Mouse (Mus musculus): ENCODE measurements around the gene Slit2. TPM values are rescaled to one million over a fixed set of nuclear protein-coding genes. Genes with fewer than 3 reads are reported as not detected.

Slit2 gene
- polyA plus RNA-seq, 1 experiment from 2014 or later = 4.6 TPM

DNA sequence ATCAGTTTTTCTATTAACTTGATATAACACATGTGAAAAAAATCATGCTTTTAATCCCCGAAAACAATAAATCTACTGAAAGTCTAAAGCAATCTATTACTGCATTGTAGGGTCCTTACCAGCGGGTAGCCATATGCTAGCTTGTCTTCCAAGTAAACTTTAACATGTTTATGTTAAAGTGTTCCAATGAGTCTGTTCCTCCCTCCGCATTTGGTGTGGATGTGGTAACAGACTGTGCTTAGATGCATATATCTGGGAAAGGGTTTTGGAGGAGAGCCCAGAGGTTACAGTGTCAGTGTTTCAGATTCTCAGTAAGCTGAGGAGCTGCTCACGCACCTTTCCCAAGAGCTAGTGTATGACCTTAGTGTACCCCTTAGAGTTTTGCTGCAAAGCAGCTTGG, 204.9 kb downstream of the Slit2 start:
- WGBS = 71% methylated on average over 4 of the region's 4 CpGs
- no peak for ATAC-seq
- H3K4me3 ChIP-seq (ENCODE audit: low read depth, low read length) = no peak overlapping the region

DNA sequence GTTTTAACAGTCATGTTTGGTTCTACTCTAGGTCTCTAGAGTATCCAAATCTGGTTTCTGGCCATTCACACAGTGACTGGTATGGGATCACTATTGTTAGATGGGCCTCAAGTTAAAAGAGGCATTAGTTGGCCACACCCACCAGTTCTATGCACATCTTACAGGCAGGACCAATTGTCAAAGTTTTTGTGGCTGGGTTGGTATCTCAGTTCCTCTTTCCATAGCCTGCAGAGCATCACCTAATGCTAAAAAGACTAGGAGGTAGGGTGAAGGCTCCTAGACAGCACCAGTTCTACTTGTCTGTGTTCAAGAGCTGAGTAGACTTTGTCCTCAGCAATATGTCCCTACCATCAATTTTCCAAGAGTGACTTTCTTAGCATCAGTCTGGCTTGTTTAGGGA, 216.4 kb downstream of the Slit2 start:
- TF ChIP-seq CTCF (IDR thresholded peaks at IDR 0.05; ENCODE audit: low read depth) = no peak
- Histone ChIP-seq H3K4me1 (replicated peaks; ENCODE audit: control insufficient read depth, insufficient read depth, low read length) (no peaks in the 10 kb centered on the region), H3K27me3 (replicated peaks; ENCODE audit: control insufficient read depth, insufficient read depth, low read length) (no peaks in the 10 kb centered on the region), H3K4me2 (replicated peaks; ENCODE audit: low read depth) (no peak overlapping the region), H3K36me3 (ENCODE audit: control insufficient read depth, insufficient read depth) (no peaks in the 10 kb centered on the region), H3K9me3 (ENCODE audit: control insufficient read depth) (no peaks in the 10 kb centered on the region), H3K9ac (ENCODE audit: low read depth, low read length) (no peak overlapping the region), H3K4me3 (ENCODE audit: low read depth, low read length) (no peak overlapping the region), H3K27ac (ENCODE audit: low read depth, low read length) (no peak overlapping the region)
- no peak for ATAC-seq

More for the DNA sequence above, 204.9 kb downstream of the Slit2 start:
- Histone ChIP-seq H3K36me3 (ENCODE audit: control insufficient read depth, insufficient read depth) (no peaks in the 10 kb centered on the region), H3K9ac (ENCODE audit: low read depth, low read length) (no peak overlapping the region), H3K27me3 (replicated peaks; ENCODE audit: control insufficient read depth, insufficient read depth, low read length) (no peaks in the 10 kb centered on the region), H3K9me3 (ENCODE audit: control insufficient read depth) (no peaks in the 10 kb centered on the region), H3K4me2 (replicated peaks; ENCODE audit: low read depth) (no peak overlapping the region), H3K4me1 (replicated peaks; ENCODE audit: control insufficient read depth, insufficient read depth, low read length) (no peaks in the 10 kb centered on the region), H3K27ac (ENCODE audit: low read depth, low read length) (no peak overlapping the region)
- no peak for TF ChIP-seq CTCF (IDR thresholded peaks at IDR 0.05; ENCODE audit: low read depth)

DNA sequence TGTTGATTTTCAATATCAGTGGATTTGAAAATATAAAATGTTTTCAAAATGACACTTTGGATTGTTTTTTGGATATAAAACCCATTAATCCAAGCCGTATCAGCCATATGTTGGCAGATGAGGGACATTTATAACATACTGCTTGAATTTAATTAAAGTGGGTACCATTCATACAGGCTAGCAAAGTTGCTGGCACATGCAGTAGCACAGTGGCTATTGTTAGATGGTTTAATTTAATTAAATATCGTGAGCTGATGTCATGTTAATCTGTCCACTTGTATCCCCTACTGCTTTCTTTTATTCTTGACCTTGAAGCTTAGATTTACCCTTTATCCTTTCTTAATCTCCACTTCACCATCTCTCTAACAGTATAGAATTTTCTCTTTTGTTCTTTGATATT, 232.3 kb downstream of the Slit2 start:
- no peak overlapping the region for H3K27ac ChIP-seq (ENCODE audit: low read depth, low read length)
- no peak overlapping the region for H3K4me3 ChIP-seq (ENCODE audit: low read depth, low read length)
- H3K27me3 ChIP-seq (replicated peaks; ENCODE audit: control insufficient read depth, insufficient read depth, low read length) = no peaks in the 10 kb centered on the region
- no peak for TF ChIP-seq CTCF (IDR thresholded peaks at IDR 0.05; ENCODE audit: low read depth)
- H3K4me1 ChIP-seq (replicated peaks; ENCODE audit: control insufficient read depth, insufficient read depth, low read length) = no peaks in the 10 kb centered on the region
- no peak overlapping the region for H3K4me2 ChIP-seq (replicated peaks; ENCODE audit: low read depth)
- ATAC-seq = no peak
- no peak overlapping the region for H3K9ac ChIP-seq (ENCODE audit: low read depth, low read length)
- H3K36me3 ChIP-seq (ENCODE audit: control insufficient read depth, insufficient read depth) = no peaks in the 10 kb centered on the region
- 86% methylated on average over 2 of the region's 2 CpGs for WGBS
- no peaks in the 10 kb centered on the region for H3K9me3 ChIP-seq (ENCODE audit: control insufficient read depth)

DNA sequence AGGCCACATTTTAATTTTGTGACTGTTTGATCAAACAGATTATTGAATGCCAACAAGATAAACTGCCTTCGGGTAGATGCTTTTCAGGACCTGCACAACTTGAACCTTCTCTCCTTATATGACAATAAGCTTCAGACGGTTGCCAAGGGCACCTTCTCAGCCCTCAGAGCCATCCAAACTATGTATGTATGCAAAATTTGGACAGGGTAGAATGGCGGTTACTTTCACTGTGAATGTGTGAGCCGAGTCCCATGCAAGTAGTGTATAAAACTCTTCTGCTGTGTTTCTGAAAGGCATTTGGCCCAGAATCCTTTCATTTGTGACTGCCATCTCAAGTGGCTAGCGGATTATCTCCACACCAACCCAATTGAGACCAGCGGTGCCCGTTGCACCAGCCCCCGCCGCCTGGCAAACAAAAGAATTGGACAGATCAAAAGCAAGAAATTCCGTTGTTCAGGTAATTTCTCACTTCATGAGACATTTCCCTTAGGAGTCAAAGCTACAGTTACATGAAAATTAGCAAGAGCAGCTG, 236.8 kb downstream of the Slit2 start:
- 85% methylated on average over 10 of the region's 10 CpGs for WGBS
- H3K27me3 ChIP-seq (replicated peaks; ENCODE audit: control insufficient read depth, insufficient read depth, low read length) = no peaks in the 10 kb centered on the region
- no peaks in the 10 kb centered on the region for H3K36me3 ChIP-seq (ENCODE audit: control insufficient read depth, insufficient read depth)
- no peak overlapping the region for H3K4me2 ChIP-seq (replicated peaks; ENCODE audit: low read depth)
- H3K27ac ChIP-seq (ENCODE audit: low read depth, low read length) = no peak overlapping the region
- no peaks in the 10 kb centered on the region for H3K4me1 ChIP-seq (replicated peaks; ENCODE audit: control insufficient read depth, insufficient read depth, low read length)
- ATAC-seq = no peak
- no peak overlapping the region for H3K9ac ChIP-seq (ENCODE audit: low read depth, low read length)
- H3K9me3 ChIP-seq (ENCODE audit: control insufficient read depth) = no peaks in the 10 kb centered on the region
- TF ChIP-seq CTCF (IDR thresholded peaks at IDR 0.05; ENCODE audit: low read depth) = no peak
- H3K4me3 ChIP-seq (ENCODE audit: low read depth, low read length) = no peak overlapping the region

DNA sequence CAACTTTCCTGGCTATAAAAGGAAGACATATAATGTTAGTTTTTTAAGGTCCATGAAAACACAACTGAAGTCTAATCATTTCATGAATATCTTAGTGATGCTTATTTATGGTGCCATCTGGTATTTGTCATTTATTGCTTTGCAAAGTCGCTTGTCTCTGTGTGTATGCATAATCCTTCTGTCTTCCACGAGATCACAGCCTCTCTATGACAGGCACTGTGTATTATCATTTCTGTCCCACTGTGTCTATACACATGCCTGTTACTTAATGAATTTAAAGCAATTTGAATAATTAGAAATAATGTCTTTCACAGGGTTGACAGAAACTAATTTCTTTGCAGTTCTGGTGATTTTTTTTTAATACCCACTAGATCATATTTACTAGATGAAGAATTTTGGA, 242.6 kb downstream of the Slit2 start:
- 44% methylated on average over 2 of the region's 2 CpGs for WGBS
- no peak for ATAC-seq
- Histone ChIP-seq H3K9me3 (ENCODE audit: control insufficient read depth) (no peaks in the 10 kb centered on the region), H3K4me3 (ENCODE audit: low read depth, low read length) (no peak overlapping the region), H3K9ac (ENCODE audit: low read depth, low read length) (no peak overlapping the region), H3K27ac (ENCODE audit: low read depth, low read length) (no peak overlapping the region), H3K4me2 (replicated peaks; ENCODE audit: low read depth) (no peak overlapping the region), H3K36me3 (ENCODE audit: control insufficient read depth, insufficient read depth) (no peaks in the 10 kb centered on the region), H3K4me1 (replicated peaks; ENCODE audit: control insufficient read depth, insufficient read depth, low read length) (no peaks in the 10 kb centered on the region), H3K27me3 (replicated peaks; ENCODE audit: control insufficient read depth, insufficient read depth, low read length) (no peaks in the 10 kb centered on the region)
- no peak for TF ChIP-seq CTCF (IDR thresholded peaks at IDR 0.05; ENCODE audit: low read depth)

DNA sequence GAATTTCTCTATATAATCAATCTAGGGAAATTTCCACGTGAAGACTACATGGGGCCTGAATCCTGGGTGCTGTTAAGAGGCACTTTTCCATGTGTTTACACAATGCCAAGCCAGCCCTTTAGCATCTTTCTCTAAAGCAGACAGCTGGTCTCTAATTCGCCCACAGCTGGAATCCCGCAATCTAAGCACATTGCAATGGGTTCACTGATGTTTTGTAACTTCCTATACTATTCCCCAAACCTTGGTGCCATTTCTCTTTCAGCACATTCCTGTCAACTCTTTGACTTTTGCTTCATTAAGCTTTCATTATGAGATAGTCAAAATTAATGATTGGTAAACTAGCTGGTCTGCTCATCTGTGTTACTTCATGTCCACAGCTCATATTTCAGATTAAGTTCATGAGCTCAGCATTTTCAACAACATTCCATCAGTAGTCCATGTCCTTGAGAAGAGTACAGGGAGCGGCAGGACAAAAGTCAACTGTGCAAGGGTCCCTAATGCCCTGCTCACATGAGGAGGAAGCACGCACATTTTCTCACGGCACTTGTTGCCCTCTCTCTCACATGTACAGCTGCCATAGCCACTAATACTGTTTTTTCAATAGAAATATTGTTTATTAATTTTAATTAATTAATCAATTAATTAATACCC, 247.6 kb downstream of the Slit2 start:
- Histone ChIP-seq H3K9me3 (ENCODE audit: control insufficient read depth) (no peaks in the 10 kb centered on the region), H3K36me3 (ENCODE audit: control insufficient read depth, insufficient read depth) (no peaks in the 10 kb centered on the region), H3K27ac (ENCODE audit: low read depth, low read length) (no peak overlapping the region), H3K27me3 (replicated peaks; ENCODE audit: control insufficient read depth, insufficient read depth, low read length) (no peaks in the 10 kb centered on the region), H3K4me1 (replicated peaks; ENCODE audit: control insufficient read depth, insufficient read depth, low read length) (no peaks in the 10 kb centered on the region), H3K4me3 (ENCODE audit: low read depth, low read length) (no peak overlapping the region), H3K4me2 (replicated peaks; ENCODE audit: low read depth) (no peak overlapping the region), H3K9ac (ENCODE audit: low read depth, low read length) (no peak overlapping the region)
- no peak for ATAC-seq
- no peak for TF ChIP-seq CTCF (IDR thresholded peaks at IDR 0.05; ENCODE audit: low read depth)
- WGBS = 76% methylated on average over 6 of the region's 6 CpGs
